Mouse (Mus musculus) cerebellum, adult (tissue): ENCODE measurements at regions not wholly inside any gene's neighbourhood (a gene's known extent, or its start where the extent isn't known, plus 50 kb on each side); places are given as distances from the start of the nearest gene placed in this dataset.

Experiments used
- ATAC-seq: cut with Nextera tagmentation; 2 replicates; pipeline ENCODE4 v1.9.2; 2017; ENCODE audit warnings: mild to moderate bottlenecking, moderate library complexity, mixed read lengths; ENCODE audit not compliant: insufficient number of reproducible peaks, low FRiP score, low TSS enrichment

DNA sequence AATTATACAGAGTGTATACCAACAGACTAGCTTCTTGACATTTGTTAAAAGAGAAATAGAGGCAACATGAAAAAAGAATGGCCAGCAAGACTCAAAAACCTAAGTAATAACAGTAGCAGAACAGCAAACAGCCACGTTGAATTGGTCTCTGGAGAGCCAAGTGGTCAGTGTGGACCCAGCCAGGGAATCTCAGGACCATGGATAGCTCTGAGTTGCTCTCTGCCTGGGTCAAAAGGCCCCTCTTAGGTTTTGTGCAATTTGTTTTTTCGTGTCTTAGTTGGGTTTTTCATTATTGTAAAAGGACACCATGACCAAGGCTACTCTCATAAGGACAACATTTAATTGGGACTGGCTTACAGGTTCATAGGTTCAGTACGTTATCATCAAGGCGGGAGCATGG is 60.8 kb upstream of the Lclat1 start:
- ATAC-seq = no peak

DNA sequence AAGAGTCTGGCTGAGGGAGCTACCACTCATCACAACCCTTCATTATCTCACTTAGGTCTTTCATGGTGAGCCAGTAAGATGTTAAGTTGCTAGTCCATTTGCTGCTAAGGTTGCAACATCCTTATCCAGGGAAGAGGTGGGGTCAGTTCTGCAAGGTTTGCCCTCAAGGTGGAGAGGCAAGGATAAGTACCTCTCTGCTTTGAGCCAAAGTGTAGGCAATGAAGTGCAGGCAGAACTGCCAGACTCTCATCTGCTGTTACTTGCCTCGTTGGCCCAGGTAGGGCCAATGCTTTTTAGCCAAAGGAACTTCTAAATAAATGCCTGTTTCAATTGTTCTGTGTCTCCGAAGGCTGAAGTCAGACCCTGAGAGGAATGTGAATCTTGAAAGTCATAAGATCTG is 59.6 kb upstream of the Lclat1 start:
- ATAC-seq = no peak

DNA sequence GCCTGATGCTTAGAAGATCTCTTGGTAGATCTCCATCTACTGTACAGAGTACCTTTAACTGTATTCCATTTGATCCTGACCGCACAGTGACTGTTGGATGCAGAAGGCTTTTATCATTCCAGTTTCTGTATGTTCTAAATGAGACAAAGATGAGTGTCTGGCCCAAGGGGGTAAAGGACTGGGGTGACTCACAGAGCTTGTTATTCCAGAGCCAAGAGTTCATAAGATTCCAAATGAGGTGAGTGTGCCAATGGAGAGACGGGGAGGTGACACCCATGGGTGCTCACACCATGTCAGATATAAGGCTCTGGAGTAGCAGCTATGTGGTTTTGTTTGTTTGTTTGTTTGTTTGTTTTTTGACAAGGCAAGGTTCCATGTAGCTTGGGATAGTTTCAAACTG is 54.8 kb upstream of the Lclat1 start:
- ATAC-seq = no peak

DNA sequence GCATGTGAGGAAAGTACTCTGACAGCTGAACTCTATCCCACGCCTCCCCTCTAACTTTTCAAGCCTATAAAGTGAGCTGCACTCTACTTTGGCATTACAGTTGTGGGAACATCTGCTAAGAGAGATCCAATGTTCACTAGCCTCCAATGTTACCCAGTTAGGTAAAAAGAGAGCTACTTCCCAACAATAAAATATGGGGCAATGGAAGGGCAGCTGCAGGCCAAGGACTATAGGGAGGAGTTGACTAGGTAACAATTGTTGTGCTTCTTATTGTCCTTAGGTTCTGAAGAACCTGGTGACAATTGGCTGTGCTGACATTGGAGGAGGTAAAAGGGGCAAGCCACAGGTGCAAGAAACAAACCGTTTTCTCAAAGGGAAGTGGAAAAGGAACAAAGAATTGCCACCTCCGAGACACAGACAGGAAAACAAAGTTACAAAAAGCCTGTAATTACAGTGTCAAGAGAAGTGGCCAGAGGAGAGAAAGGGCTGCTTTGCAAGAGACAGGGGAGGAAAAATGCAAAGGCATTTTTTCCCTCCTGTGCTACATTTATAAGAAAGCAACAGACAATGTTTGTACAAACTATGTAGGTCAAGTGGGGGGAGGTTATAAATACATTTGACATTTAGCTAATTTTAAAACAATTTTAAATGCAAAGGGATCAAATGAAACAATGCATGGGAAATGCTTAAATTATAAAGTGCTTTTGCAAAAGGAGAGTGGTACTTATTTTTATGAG is 54.1 kb upstream of the Lclat1 start:
- ATAC-seq = no peak

DNA sequence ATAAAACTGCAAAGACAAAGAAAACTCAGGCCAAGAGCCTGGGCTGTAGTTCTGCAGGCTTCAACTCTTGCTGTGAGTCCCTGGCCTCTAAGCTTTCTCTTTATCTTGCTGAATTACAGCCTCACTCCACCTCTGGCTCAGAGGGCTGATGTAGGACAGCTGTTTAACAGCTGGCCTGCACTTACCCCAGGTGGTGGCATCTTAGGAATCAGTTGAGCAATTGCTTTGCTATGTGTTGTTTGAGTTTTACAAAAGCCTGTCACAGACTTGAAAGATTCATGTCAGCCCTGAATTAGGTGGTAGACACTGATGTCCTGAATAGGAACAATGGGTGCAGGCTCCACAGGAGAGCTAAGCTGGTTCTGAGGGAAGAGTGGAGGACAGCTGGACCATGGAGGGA is 53.6 kb upstream of the Lclat1 start:
- no peak for ATAC-seq

DNA sequence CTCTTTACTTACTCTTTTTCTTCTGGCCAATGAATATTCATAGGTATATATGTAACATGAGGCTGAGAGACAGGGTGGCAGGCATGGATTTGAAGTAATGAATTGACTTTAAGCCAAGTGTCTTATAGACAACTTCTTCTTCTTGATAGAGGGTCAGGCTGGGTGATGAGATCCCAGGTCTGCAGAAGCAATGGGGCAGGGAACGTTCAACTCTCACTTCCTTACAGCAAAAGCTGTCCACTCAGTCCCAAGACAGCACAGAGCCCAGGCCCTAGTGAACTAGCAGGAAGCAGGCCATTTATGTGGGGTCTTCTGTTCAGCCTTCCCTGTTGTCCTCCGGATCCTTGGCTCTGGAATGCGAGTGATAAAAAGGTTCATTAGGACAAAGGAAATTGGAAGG is 52.6 kb upstream of the Lclat1 start:
- ATAC-seq = no peak

DNA sequence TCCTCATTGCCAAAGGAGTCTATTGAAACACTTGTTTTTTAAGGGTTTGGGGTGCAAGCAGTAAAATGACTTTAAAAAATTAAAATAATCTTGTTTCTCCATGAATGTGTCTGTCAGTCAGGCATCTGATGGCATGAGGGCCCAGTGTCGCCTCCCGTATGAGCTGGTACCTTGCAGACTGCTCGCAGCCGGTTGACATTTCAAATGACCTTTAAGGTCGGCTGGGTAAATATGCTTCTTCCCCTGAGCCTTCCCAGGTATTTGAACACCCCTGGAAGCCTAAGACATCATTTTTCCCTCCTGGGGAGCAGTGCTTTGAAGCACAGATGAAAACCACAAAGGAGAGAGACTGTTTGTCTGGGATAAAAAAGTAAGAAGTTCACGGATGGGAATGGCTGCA is 52.2 kb upstream of the Lclat1 start:
- ATAC-seq = no peak

GRCm38 (mm10) chr17:73056616-73057015 is 51.2 kb upstream of the Lclat1 start:
- no peak for ATAC-seq
